Comparison of ENCODE assay signal across 25 mouse cellular contexts in the genomic region with DNA sequence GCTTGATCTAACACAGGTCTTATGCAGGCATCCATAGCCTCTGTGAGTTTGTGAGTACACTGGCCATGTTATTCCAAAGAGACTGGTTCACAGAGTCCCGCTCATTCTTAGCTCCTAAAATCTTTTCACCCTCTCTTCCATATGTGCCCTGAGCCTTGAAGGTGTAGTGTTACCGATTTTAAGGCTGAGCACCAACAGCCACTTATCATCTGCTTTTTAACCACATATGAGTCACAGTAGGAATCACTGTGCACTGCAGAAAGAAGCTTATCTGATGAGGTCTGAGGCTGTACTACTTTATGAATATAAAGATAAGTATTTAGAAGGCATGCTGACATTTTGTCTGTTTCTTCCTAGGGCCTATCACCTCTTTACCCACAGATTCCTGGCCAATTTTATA. TPM values are rescaled to one million over a fixed set of nuclear protein-coding genes. Genes with fewer than 3 reads are reported as not detected.
DNase-seq lines count a peak whose midpoint lies in the region; ATAC-seq and TF ChIP-seq lines count a peak whose summit lies in the region.
"Had no signal": no experiment of that assay in that cellular context is flagged by ENCODE, and none has a peak within 500 bp of the region (broad histone marks: within the 10 kb centered on the region; RNA-seq: fewer than 3 reads in every experiment).

No protein-coding gene starts in this region.

- no peaks in the 10 kb centered on the region for H3K9me3 ChIP-seq in intestine, postnatal 0 days (ENCODE audit: control insufficient read depth)
- H3K9me3 ChIP-seq: embryonic facial prominence, embryonic 13.5 days; embryonic facial prominence, embryonic 15.5 days; forebrain, embryonic 10.5 days; forebrain, embryonic 12.5 days had no signal

- no peak for TF ChIP-seq CTCF in intestine, postnatal 0 days (IDR thresholded peaks at IDR 0.05; ENCODE audit: low read depth)

- WGBS in intestine, postnatal 0 days = 95% methylated on average over 2 of the region's 2 CpGs

- peak; percentile 79 for DNase-seq in 3T3-L1 (ENCODE audit: low read depth, low spot score)
- DNase-seq in 416B (ENCODE audit: low read depth) = peak; percentile 1
- DNase-seq in cerebellum, postnatal 14 days = no peak
- DNase-seq in testis, postnatal 10 days (ENCODE audit: low spot score) = no peak
- no peak for DNase-seq in adrenal gland, postnatal 14 days
- DNase-seq: adrenal gland, adult 2 months; adrenal gland, postnatal 10 days; adrenal gland, postnatal 36 days; cerebellum, adult 11-12 months; cerebellum, adult 2 months; cerebellum, adult 9-10 months; cerebellum, postnatal 10 days; cerebellum, postnatal 36 days; embryo, embryonic 11 days had no signal

- no peaks in the 10 kb centered on the region for H3K4me1 ChIP-seq in intestine, postnatal 0 days (replicated peaks; ENCODE audit: control insufficient read depth, insufficient read depth, low read length)
- H3K4me1 ChIP-seq: embryonic facial prominence, embryonic 13.5 days; embryonic facial prominence, embryonic 15.5 days; forebrain, embryonic 10.5 days; forebrain, embryonic 12.5 days had no signal

- H3K9ac ChIP-seq in intestine, postnatal 0 days (ENCODE audit: low read depth, low read length) = no peak overlapping the region
- H3K9ac ChIP-seq: embryonic facial prominence, embryonic 13.5 days; embryonic facial prominence, embryonic 15.5 days; forebrain, embryonic 12.5 days had no signal

- H3K27me3 ChIP-seq in intestine, postnatal 0 days (replicated peaks; ENCODE audit: control insufficient read depth, insufficient read depth, low read length) = no peaks in the 10 kb centered on the region
- H3K27me3 ChIP-seq: embryonic facial prominence, embryonic 13.5 days; embryonic facial prominence, embryonic 15.5 days; forebrain, embryonic 12.5 days; Patski had no signal

- H3K4me2 ChIP-seq in intestine, postnatal 0 days (replicated peaks; ENCODE audit: low read depth) = no peak overlapping the region
- H3K4me2 ChIP-seq: embryonic facial prominence, embryonic 13.5 days; embryonic facial prominence, embryonic 15.5 days; forebrain, embryonic 12.5 days had no signal

- ATAC-seq in CD4-positive, CD25-positive, alpha-beta regulatory T cell, adult 4 months = peak; percentile 72
- ATAC-seq in activated CD4-positive, CD25-positive, alpha-beta regulatory T cell, adult 4 months = peak; percentile 46
- ATAC-seq in intestine, postnatal 0 days = no peak
- ATAC-seq: forebrain, embryonic 14.5 days; forebrain, embryonic 16.5 days; Patski had no signal

- no peaks in the 10 kb centered on the region for H3K36me3 ChIP-seq in intestine, postnatal 0 days (ENCODE audit: control insufficient read depth, insufficient read depth)
- H3K36me3 ChIP-seq: embryonic facial prominence, embryonic 13.5 days; embryonic facial prominence, embryonic 15.5 days; forebrain, embryonic 10.5 days; forebrain, embryonic 12.5 days had no signal

- no peak overlapping the region for H3K27ac ChIP-seq in intestine, postnatal 0 days (ENCODE audit: low read depth, low read length)
- H3K27ac ChIP-seq: embryonic facial prominence, embryonic 13.5 days; embryonic facial prominence, embryonic 15.5 days; forebrain, embryonic 10.5 days; forebrain, embryonic 12.5 days had no signal

- no peak overlapping the region for H3K4me3 ChIP-seq in intestine, postnatal 0 days (ENCODE audit: low read depth, low read length)
- H3K4me3 ChIP-seq: embryonic facial prominence, embryonic 13.5 days; embryonic facial prominence, embryonic 15.5 days; erythroblast, embryonic 14.5 days; forebrain, embryonic 10.5 days; forebrain, embryonic 12.5 days had no signal

RNA-seq across cellular contexts. Expression of a gene that starts 31.9 kb away (rescaled TPM):
- polyA plus RNA-seq in CD4-positive, CD25-positive, alpha-beta regulatory T cell, adult 4 months (2017; shearing (Covaris generic)) = 10 to 100 TPM; 28.3 to 29.9 TPM
- 10 to 100 TPM; 11.8 to 18.5 TPM for polyA plus RNA-seq in activated CD4-positive, CD25-positive, alpha-beta regulatory T cell, adult 4 months (2017; shearing (Covaris generic))
- 7.4 and 7.8 TPM in 2 replicates for polyA plus RNA-seq in intestine, postnatal 0 days (2015; fragmentation: Nextera tagmentation; extraction: Ambion mirVana)
- 18.0 and 23.0 TPM in 2 replicates for total RNA-seq in adrenal gland, postnatal 14 days (2021)
- polyA plus RNA-seq: erythroblast, embryonic 14.5 days had no signal

Comparison
In these comparisons a context has a peak if more than half of its experiments do, and no peak if none do; other contexts are left out.
1. DNase-seq: peak in 3T3-L1 (single experiment) and 416B (single experiment); none in cerebellum, postnatal 14 days (0 of 2), testis, postnatal 10 days (single experiment) and adrenal gland, postnatal 14 days (single experiment).